Mouse (Mus musculus): ENCODE data around the gene Mast4. TPM values are rescaled to one million over a fixed set of nuclear protein-coding genes. Genes with fewer than 3 reads are reported as not detected.
A peak's percentile ranks its signal among the peaks of the same experiment; 100 is the strongest.

Mast4 gene
- polyA plus RNA-seq, 1 experiment from 2014 or later = 31.0 TPM

GRCm38 (mm10) chr13:103135224-103135883 lies 198.9 kb downstream of the Mast4 start:
- no peaks in the 10 kb centered on the region for H3K27me3 ChIP-seq (ENCODE audit: control insufficient read depth, insufficient read depth, low read length)
- no peak overlapping the region for H3K27ac ChIP-seq (ENCODE audit: low read depth, low read length)
- H3K4me3 ChIP-seq (ENCODE audit: low read length) = no peak overlapping the region
- no peaks in the 10 kb centered on the region for H3K36me3 ChIP-seq (ENCODE audit: control insufficient read depth, insufficient read depth, low read length)
- no peaks in the 10 kb centered on the region for H3K4me1 ChIP-seq (ENCODE audit: control insufficient read depth, insufficient read depth, low read length)
- WGBS = 82% methylated on average over 17 of the region's 17 CpGs
- H3K4me2 ChIP-seq (replicated peaks; ENCODE audit: low read depth, low read length) = no peak overlapping the region
- no peak overlapping the region for H3K9ac ChIP-seq (ENCODE audit: low read depth, low read length)
- H3K9me3 ChIP-seq (ENCODE audit: control insufficient read depth, low read length) = no peaks in the 10 kb centered on the region
- no peak for ATAC-seq (ENCODE audit: low FRiP score, low TSS enrichment)

GRCm38 (mm10) chr13:103131781-103132180 lies 202.5 kb downstream of the Mast4 start:
- no peak overlapping the region for H3K4me3 ChIP-seq (ENCODE audit: low read length)
- no peaks in the 10 kb centered on the region for H3K27me3 ChIP-seq (ENCODE audit: control insufficient read depth, insufficient read depth, low read length)
- no peak for ATAC-seq (ENCODE audit: low FRiP score, low TSS enrichment)
- no peaks in the 10 kb centered on the region for H3K9me3 ChIP-seq (ENCODE audit: control insufficient read depth, low read length)
- no peak overlapping the region for H3K4me2 ChIP-seq (replicated peaks; ENCODE audit: low read depth, low read length)
- 84% methylated on average over 2 of the region's 2 CpGs for whole genome bisulfite sequencing
- no peak overlapping the region for H3K9ac ChIP-seq (ENCODE audit: low read depth, low read length)
- no peaks in the 10 kb centered on the region for H3K36me3 ChIP-seq (ENCODE audit: control insufficient read depth, insufficient read depth, low read length)
- 0 out of 2 replicates have a peak, but pooled peaks cover 5% of the 10 kb centered on the region for H3K4me1 ChIP-seq (ENCODE audit: control insufficient read depth, insufficient read depth, low read length)
- H3K27ac ChIP-seq (ENCODE audit: low read depth, low read length) = no peak overlapping the region

- Histone ChIP-seq H3K4me1 (ENCODE audit: control insufficient read depth, insufficient read depth, low read length) (peaks cover 14% of the 10 kb centered on the region; the same call in 1 of the 2 replicates), H3K36me3 (ENCODE audit: control insufficient read depth, insufficient read depth, low read length) (no peaks in the 10 kb centered on the region), H3K9ac (ENCODE audit: low read depth, low read length) (no peak overlapping the region), H3K27me3 (ENCODE audit: control insufficient read depth, insufficient read depth, low read length) (no peaks in the 10 kb centered on the region), H3K9me3 (ENCODE audit: control insufficient read depth, low read length) (no peaks in the 10 kb centered on the region), H3K4me2 (replicated peaks; ENCODE audit: low read depth, low read length) (no peak overlapping the region), H3K4me3 (ENCODE audit: low read length) (no peak overlapping the region), H3K27ac (ENCODE audit: low read depth, low read length) (no peak overlapping the region)
- 68% methylated on average over 6 of the region's 6 CpGs for WGBS
- ATAC-seq (ENCODE audit: low FRiP score, low TSS enrichment) = no peak
These were observed 205.0 kb downstream of the Mast4 start for GRCm38 (mm10) chr13:103129130-103129797.

- H3K36me3 ChIP-seq (ENCODE audit: control insufficient read depth, insufficient read depth, low read length) = no peaks in the 10 kb centered on the region
- no peak overlapping the region for H3K4me2 ChIP-seq (replicated peaks; ENCODE audit: low read depth, low read length)
- 0 out of 2 replicates have a peak, but pooled peaks have one; percentile 39 for ATAC-seq (ENCODE audit: low FRiP score, low TSS enrichment)
- WGBS = 58% methylated on average over 7 of the region's 7 CpGs
- no peaks in the 10 kb centered on the region for H3K27me3 ChIP-seq (ENCODE audit: control insufficient read depth, insufficient read depth, low read length)
- H3K9ac ChIP-seq (ENCODE audit: low read depth, low read length) = no peak overlapping the region
- H3K4me1 ChIP-seq (ENCODE audit: control insufficient read depth, insufficient read depth, low read length) = peaks cover 14% of the 10 kb centered on the region; the same call in 1 of the 2 replicates
- no peak overlapping the region for H3K27ac ChIP-seq (ENCODE audit: low read depth, low read length)
- H3K4me3 ChIP-seq (ENCODE audit: low read length) = no peak overlapping the region
- H3K9me3 ChIP-seq (ENCODE audit: control insufficient read depth, low read length) = no peaks in the 10 kb centered on the region
These were observed 205.6 kb downstream of the Mast4 start for GRCm38 (mm10) chr13:103128729-103129128.

- ATAC-seq (ENCODE audit: low FRiP score, low TSS enrichment) = no peak
- Histone ChIP-seq H3K4me1 (ENCODE audit: control insufficient read depth, insufficient read depth, low read length) (peaks cover 14% of the 10 kb centered on the region; the same call in 1 of the 2 replicates), H3K27ac (ENCODE audit: low read depth, low read length) (no peak overlapping the region), H3K27me3 (ENCODE audit: control insufficient read depth, insufficient read depth, low read length) (no peaks in the 10 kb centered on the region), H3K9ac (ENCODE audit: low read depth, low read length) (no peak overlapping the region), H3K36me3 (ENCODE audit: control insufficient read depth, insufficient read depth, low read length) (no peaks in the 10 kb centered on the region), H3K4me2 (replicated peaks; ENCODE audit: low read depth, low read length) (no peak overlapping the region), H3K4me3 (ENCODE audit: low read length) (no peak overlapping the region), H3K9me3 (ENCODE audit: control insufficient read depth, low read length) (no peaks in the 10 kb centered on the region)
- 88% methylated on average over 5 of the region's 5 CpGs for WGBS
These were observed 206.7 kb downstream of the Mast4 start for GRCm38 (mm10) chr13:103127594-103127993.

- H3K9ac ChIP-seq (ENCODE audit: low read depth, low read length) = no peak overlapping the region
- H3K4me1 ChIP-seq (ENCODE audit: control insufficient read depth, insufficient read depth, low read length) = peaks cover 9% of the 10 kb centered on the region; the same call in 1 of the 2 replicates
- no peak overlapping the region for H3K4me2 ChIP-seq (replicated peaks; ENCODE audit: low read depth, low read length)
- no peak overlapping the region for H3K27ac ChIP-seq (ENCODE audit: low read depth, low read length)
- no peaks in the 10 kb centered on the region for H3K36me3 ChIP-seq (ENCODE audit: control insufficient read depth, insufficient read depth, low read length)
- H3K9me3 ChIP-seq (ENCODE audit: control insufficient read depth, low read length) = no peaks in the 10 kb centered on the region
- no peak overlapping the region for H3K4me3 ChIP-seq (ENCODE audit: low read length)
- ATAC-seq (ENCODE audit: low FRiP score, low TSS enrichment) = no peak
- 93% methylated on average over 9 of the region's 9 CpGs for WGBS
- no peaks in the 10 kb centered on the region for H3K27me3 ChIP-seq (ENCODE audit: control insufficient read depth, insufficient read depth, low read length)
These were observed 210.6 kb downstream of the Mast4 start for GRCm38 (mm10) chr13:103123716-103124115.

- Histone ChIP-seq H3K9me3 (ENCODE audit: control insufficient read depth, low read length) (no peaks in the 10 kb centered on the region), H3K4me3 (ENCODE audit: low read length) (no peak overlapping the region), H3K4me1 (ENCODE audit: control insufficient read depth, insufficient read depth, low read length) (peaks cover 9% of the 10 kb centered on the region; the same call in 1 of the 2 replicates), H3K9ac (ENCODE audit: low read depth, low read length) (no peak overlapping the region), H3K4me2 (replicated peaks; ENCODE audit: low read depth, low read length) (no peak overlapping the region), H3K36me3 (ENCODE audit: control insufficient read depth, insufficient read depth, low read length) (no peaks in the 10 kb centered on the region), H3K27ac (ENCODE audit: low read depth, low read length) (no peak overlapping the region), H3K27me3 (ENCODE audit: control insufficient read depth, insufficient read depth, low read length) (no peaks in the 10 kb centered on the region)
- peak; percentile 58; the same call in 1 of the 2 replicates for ATAC-seq (ENCODE audit: low FRiP score, low TSS enrichment)
- WGBS = 32% methylated on average over 22 of the region's 22 CpGs
These were observed 212.2 kb downstream of the Mast4 start for GRCm38 (mm10) chr13:103121796-103122792.

- H3K4me3 ChIP-seq (ENCODE audit: low read length) = peak overlapping the region; percentile 17; the same call in 1 of the 2 replicates
- peaks cover 5% of the 10 kb centered on the region; the same call in 1 of the 2 replicates for H3K4me1 ChIP-seq (ENCODE audit: control insufficient read depth, insufficient read depth, low read length)
- peak overlapping the region; percentile 32; the same call in 1 of the 2 replicates for H3K4me2 ChIP-seq (replicated peaks; ENCODE audit: low read depth, low read length)
- H3K27ac ChIP-seq (ENCODE audit: low read depth, low read length) = no peak overlapping the region
- peak; percentile 81 for ATAC-seq (ENCODE audit: low FRiP score, low TSS enrichment)
- no peak overlapping the region for H3K9ac ChIP-seq (ENCODE audit: low read depth, low read length)
- no peaks in the 10 kb centered on the region for H3K36me3 ChIP-seq (ENCODE audit: control insufficient read depth, insufficient read depth, low read length)
- H3K27me3 ChIP-seq (ENCODE audit: control insufficient read depth, insufficient read depth, low read length) = no peaks in the 10 kb centered on the region
- 8% methylated on average over 7 of the region's 7 CpGs for WGBS
- H3K9me3 ChIP-seq (ENCODE audit: control insufficient read depth, low read length) = no peaks in the 10 kb centered on the region
These were observed 213.6 kb downstream of the Mast4 start for GRCm38 (mm10) chr13:103120669-103121131.
